Mouse (Mus musculus) embryonic fibroblast, embryonic 13.5 days (primary cell): Measurements from ENCODE around the gene Ric3.

Source experiments
- CTCF ChIP-seq: IDR thresholded peaks from 2 replicates; pipeline ENCODE4 v1.5.1; 2011; ENCODE audit warnings: mild to moderate bottlenecking, control low read depth, low read length, moderate library complexity, borderline replicate concordance; ENCODE audit not compliant: insufficient read depth
- POLR2A ChIP-seq: IDR thresholded peaks from 2 replicates; pipeline ENCODE4 v1.6.1; 2011; ENCODE audit warnings: low read depth, mild to moderate bottlenecking, control low read depth, low read length, moderate library complexity

GRCm38 (mm10) chr7:109028204-109028603, 54.9 kb downstream of the Ric3 start:
- TF ChIP-seq POLR2A (no peak), CTCF (no peak)
